Mouse (Mus musculus): ENCODE results near the gene Arid4a. TPM values are rescaled to one million over a fixed set of nuclear protein-coding genes. Genes with fewer than 3 reads are reported as not detected.
A peak's percentile ranks its signal among the peaks of the same experiment; 100 is the strongest.
"Not testable (repeated sequence)": the region's sequence is repeated elsewhere in the genome, so short reads cannot be mapped to it uniquely, and the experiment has no call there.

Gene Arid4a
- polyA plus RNA-seq, 1 experiment from 2014 or later, result 43.9 TPM

DNA sequence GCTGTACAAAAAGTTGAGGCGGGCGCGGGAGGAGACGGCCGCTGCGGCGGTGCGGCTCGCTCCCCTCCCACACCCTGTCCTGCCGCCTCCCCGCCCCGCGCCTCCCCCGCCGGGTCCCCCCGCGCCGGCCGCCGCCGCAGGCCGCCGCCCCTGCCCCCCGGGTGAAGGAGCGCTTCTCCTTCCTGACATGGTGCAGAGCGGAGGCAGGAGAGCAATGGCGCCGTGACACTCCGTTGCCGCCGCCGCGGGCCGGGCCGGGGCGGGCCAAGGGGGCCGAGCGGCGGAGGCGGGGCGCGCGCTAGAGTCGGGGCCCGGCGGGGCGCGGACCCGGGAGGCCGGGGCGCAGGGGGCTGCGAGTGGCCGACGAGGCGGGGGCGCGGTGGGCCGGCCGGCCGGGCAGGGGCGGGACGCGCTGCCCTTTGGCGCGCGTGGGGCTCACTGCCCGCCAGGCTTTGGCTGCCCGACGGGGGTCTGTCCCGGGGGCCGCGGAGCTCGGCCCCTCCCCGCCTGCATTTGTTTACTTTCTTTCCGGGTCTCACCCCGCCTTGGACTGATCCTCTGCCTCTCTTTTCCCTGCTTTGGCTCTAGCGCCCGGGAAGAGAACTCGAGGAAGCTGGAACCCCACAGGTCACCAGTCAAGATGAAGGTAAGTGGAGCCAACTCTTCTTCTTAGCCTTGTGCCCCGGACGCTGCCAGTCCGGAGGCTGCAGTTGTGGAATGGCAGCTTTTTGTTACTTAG is 882 bp downstream of the Arid4a start:
- H3K9ac ChIP-seq (replicated peaks), result peak overlapping the region; percentile 83
- H3K36me3 ChIP-seq, result peaks cover 30% of the 10 kb centered on the region
- H3K4me3 ChIP-seq (replicated peaks), result peak overlapping the region; percentile 99
- H3K4me1 ChIP-seq, result peaks cover 27% of the 10 kb centered on the region
- 0% methylated on average over 27 of the region's 82 CpGs for WGBS
- peak overlapping the region; percentile 92 for H3K27ac ChIP-seq (replicated peaks)
- ATAC-seq (ENCODE audit: low FRiP score), result peak; percentile 0; the same call in 1 of the 2 replicates
- H3K27me3 ChIP-seq (replicated peaks), result no peaks in the 10 kb centered on the region
- H3K9me3 ChIP-seq (replicated peaks), result no peaks in the 10 kb centered on the region
- H3K4me2 ChIP-seq, result peak overlapping the region; percentile 89

DNA sequence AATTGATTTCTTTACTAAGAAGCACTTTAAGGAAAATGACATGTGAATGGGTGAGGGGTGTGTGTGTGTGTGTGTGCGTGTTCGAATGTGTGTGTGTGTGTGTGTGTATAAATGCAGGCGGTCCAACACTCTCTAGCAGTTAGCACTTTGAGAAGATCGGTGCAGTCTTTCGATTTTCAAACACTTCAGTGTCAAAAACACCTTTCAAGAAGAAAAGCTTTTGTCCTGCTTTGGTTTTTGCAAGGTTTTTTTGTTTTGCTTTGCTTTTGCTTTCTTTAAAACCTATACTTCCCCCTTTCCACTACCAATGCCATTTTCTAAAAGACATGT is 1.4 kb downstream of the Arid4a start:
- ATAC-seq (ENCODE audit: low FRiP score), result no peak

DNA sequence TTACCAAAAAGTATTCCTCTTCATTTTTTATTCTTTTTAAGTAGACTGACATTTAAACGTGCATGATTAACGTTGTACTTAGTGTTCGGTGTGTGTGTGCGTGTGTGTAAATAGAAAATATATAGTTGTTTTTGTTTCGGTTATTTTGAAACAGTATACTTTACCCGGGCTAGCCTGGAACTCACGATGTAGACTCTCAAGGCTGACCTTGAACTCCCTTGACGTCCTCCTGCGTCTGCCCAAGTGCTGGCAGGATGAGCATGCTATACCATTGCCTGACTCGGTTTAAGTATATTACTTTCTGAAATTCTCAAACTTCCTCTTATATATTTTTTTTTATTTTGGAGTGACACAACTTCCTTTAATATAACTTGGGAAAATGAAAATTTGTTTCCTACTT is 2.0 kb downstream of the Arid4a start:
- H3K9me3 ChIP-seq (replicated peaks), result no peaks in the 10 kb centered on the region
- H3K36me3 ChIP-seq, result peaks cover 29% of the 10 kb centered on the region
- H3K9ac ChIP-seq (replicated peaks), result no peak overlapping the region
- H3K27me3 ChIP-seq (replicated peaks), result no peaks in the 10 kb centered on the region
- WGBS, result 83% methylated on average over 10 of the region's 10 CpGs
- no peak overlapping the region for H3K27ac ChIP-seq (replicated peaks)
- ATAC-seq (ENCODE audit: low FRiP score), result no peak
- H3K4me3 ChIP-seq (replicated peaks), result no peak overlapping the region
- peaks cover 18% of the 10 kb centered on the region for H3K4me1 ChIP-seq
- H3K4me2 ChIP-seq, result peak overlapping the region; percentile 89; the same call in 1 of the 2 replicates

More for the DNA sequence above, 1.4 kb downstream of the Arid4a start:
- peaks cover 22% of the 10 kb centered on the region for H3K4me1 ChIP-seq
- peak overlapping the region; percentile 83 for H3K9ac ChIP-seq (replicated peaks)
- peaks cover 29% of the 10 kb centered on the region for H3K36me3 ChIP-seq
- no peaks in the 10 kb centered on the region for H3K9me3 ChIP-seq (replicated peaks)
- H3K4me2 ChIP-seq, result peak overlapping the region; percentile 89
- 19% methylated on average over 5 of the region's 5 CpGs for WGBS
- H3K27ac ChIP-seq (replicated peaks), result peak overlapping the region; percentile 92
- no peaks in the 10 kb centered on the region for H3K27me3 ChIP-seq (replicated peaks)
- peak overlapping the region; percentile 99 for H3K4me3 ChIP-seq (replicated peaks)

DNA sequence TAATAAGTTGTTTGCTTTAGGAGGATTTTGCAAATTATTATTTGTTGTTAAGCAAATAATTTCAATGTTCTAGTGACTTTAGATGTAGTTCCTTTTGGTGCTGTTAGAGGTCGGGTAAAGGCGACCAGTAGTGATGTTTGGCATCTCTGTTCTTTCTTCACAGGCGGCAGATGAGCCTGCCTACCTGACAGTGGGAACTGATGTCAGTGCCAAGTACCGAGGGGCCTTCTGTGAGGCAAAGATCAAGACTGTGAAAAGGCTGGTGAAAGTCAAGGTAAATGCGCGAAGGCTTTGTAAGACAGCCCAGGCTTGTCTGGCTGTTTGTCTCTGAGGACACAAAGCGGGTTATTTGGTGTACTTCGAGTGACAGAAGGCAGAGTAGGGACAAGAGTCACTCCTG is 3.4 kb downstream of the Arid4a start:
- Histone ChIP-seq H3K27me3 (replicated peaks) (no peaks in the 10 kb centered on the region), H3K4me2 (no peak overlapping the region), H3K36me3 (peaks cover 38% of the 10 kb centered on the region), H3K4me1 (peaks cover 7% of the 10 kb centered on the region), H3K9me3 (replicated peaks) (no peaks in the 10 kb centered on the region), H3K4me3 (replicated peaks) (no peak overlapping the region), H3K27ac (replicated peaks) (no peak overlapping the region), H3K9ac (replicated peaks) (no peak overlapping the region)
- 91% methylated on average over 8 of the region's 8 CpGs for WGBS
- no peak for ATAC-seq (ENCODE audit: low FRiP score)

DNA sequence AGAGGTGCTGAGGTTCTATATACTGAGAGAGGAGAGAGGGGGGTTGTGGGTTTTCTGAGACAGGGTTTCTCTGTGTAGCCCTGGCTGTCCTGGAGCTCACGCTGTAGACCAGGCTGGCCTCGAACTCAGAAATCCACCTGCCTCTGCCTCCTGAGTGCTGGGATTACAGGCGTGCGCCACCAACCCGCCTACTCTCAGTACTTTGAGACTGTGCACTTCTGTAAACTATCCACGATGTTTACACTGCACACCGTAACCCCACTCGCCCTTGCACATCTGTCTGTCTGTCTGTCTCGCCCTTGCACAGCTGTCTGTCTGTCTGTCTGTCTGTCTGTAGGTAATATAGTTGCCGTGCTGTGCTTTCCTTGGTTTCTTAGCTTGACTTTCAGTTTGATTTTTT is 8.6 kb downstream of the Arid4a start:
- Histone ChIP-seq H3K4me3 (replicated peaks) (no peak overlapping the region), H3K9me3 (replicated peaks) (no peaks in the 10 kb centered on the region), H3K36me3 (peaks cover 74% of the 10 kb centered on the region), H3K4me2 (no peak overlapping the region), H3K4me1 (no peaks in the 10 kb centered on the region), H3K9ac (replicated peaks) (no peak overlapping the region), H3K27ac (replicated peaks) (no peak overlapping the region), H3K27me3 (replicated peaks) (no peaks in the 10 kb centered on the region)
- 95% methylated on average over 10 of the region's 10 CpGs for whole genome bisulfite sequencing
- no peak for ATAC-seq (ENCODE audit: low FRiP score)

DNA sequence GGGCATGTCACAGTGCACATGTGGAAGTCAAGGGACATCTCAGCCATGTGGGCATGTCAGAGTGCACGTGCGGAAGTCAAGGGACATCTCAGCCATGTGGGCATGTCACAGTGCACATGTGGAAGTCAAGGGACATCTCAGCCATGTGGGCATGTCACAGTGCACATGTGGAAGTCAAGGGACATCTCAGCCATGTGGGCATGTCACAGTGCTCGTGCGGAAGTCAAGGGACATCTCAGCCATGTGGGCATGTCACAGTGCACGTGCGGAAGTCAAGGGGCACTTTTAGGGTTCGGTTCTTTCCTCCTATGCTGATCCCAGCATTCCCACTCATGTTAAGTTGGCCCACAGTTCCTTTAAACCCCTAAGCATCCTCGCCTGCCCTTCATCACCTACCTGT is 12.5 kb downstream of the Arid4a start:
- not testable (repeated sequence) for H3K9me3 ChIP-seq (replicated peaks); ATAC-seq (ENCODE audit: low FRiP score); H3K4me3 ChIP-seq (replicated peaks); H3K4me1 ChIP-seq; H3K27ac ChIP-seq (replicated peaks); H3K4me2 ChIP-seq; H3K27me3 ChIP-seq (replicated peaks); H3K9ac ChIP-seq (replicated peaks)
- peaks cover 67% of the 10 kb centered on the region for H3K36me3 ChIP-seq
- 92% methylated on average over 8 of the region's 8 CpGs for WGBS

DNA sequence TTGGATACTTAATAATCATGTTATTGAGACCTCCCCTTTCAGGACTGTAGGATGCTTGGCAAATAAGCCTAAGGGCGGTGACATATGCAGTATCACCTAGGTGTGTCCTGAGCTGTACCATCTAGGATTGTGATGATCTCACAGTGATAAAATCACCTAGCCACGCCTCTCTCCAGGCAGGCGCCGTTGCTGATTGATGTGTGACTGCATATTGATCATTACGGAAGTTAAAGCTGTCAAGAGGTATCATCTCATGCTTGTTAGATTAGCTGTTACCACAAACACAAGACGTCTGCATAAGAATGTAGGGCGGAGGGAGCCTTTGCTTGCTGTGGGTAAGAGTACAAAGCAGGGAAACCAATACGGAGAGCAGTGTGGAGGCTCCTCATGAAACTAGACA is 14.5 kb downstream of the Arid4a start:
- H3K36me3 ChIP-seq, result peaks cover 48% of the 10 kb centered on the region
- no peaks in the 10 kb centered on the region for H3K9me3 ChIP-seq (replicated peaks)
- no peak overlapping the region for H3K4me2 ChIP-seq
- no peaks in the 10 kb centered on the region for H3K27me3 ChIP-seq (replicated peaks)
- ATAC-seq (ENCODE audit: low FRiP score), result no peak
- H3K4me3 ChIP-seq (replicated peaks), result no peak overlapping the region
- no peak overlapping the region for H3K9ac ChIP-seq (replicated peaks)
- no peak overlapping the region for H3K27ac ChIP-seq (replicated peaks)
- no peaks in the 10 kb centered on the region for H3K4me1 ChIP-seq
- 87% methylated on average over 8 of the region's 8 CpGs for WGBS

DNA sequence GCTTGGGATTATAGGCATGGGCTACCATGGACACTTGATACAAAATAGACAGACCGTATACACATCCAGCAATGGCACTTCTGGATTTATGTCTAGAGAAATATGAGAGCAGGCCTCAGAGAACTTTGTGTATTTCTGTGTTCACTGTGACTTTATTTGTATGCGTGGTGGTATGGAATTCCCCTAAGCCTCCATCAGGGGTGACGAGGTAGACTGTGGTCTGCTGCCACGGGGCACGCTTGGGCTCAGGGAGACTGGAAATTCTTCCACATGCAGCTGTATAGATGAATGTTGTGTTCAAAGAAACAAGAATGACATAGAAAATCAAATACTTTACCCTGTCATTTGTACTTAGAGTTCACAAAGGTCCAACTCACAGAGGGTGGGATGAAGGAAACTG is 14.9 kb downstream of the Arid4a start:
- WGBS, result 92% methylated on average over 5 of the region's 5 CpGs
- no peaks in the 10 kb centered on the region for H3K27me3 ChIP-seq (replicated peaks)
- no peak for ATAC-seq (ENCODE audit: low FRiP score)
- no peak overlapping the region for H3K27ac ChIP-seq (replicated peaks)
- H3K4me3 ChIP-seq (replicated peaks), result no peak overlapping the region
- H3K4me1 ChIP-seq, result no peaks in the 10 kb centered on the region
- no peaks in the 10 kb centered on the region for H3K9me3 ChIP-seq (replicated peaks)
- no peak overlapping the region for H3K4me2 ChIP-seq
- H3K36me3 ChIP-seq, result peaks cover 43% of the 10 kb centered on the region
- no peak overlapping the region for H3K9ac ChIP-seq (replicated peaks)

DNA sequence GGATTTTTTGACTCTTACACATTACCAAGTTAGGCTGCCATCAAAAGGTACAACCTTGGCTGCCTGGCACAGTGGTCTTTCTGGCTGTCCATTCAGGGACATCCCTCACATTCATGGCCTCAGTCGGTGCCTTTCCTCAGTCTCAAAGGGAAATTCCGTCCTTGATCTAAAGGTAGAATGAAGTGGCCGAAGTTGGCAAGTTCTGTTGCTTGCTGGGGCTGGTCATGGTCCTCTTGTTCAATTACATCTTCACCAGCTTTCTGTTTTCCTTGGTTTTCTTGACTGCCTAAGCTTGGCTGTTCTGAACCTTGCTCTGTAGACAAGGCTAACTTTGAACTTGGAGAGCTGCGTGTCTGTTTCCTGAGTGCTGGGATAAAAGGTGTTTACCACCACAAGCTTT is 20.0 kb downstream of the Arid4a start:
- no peak for ATAC-seq (ENCODE audit: low FRiP score)
- H3K4me2 ChIP-seq, result no peak overlapping the region
- no peaks in the 10 kb centered on the region for H3K4me1 ChIP-seq
- H3K4me3 ChIP-seq (replicated peaks), result no peak overlapping the region
- H3K27ac ChIP-seq (replicated peaks), result no peak overlapping the region
- no peaks in the 10 kb centered on the region for H3K27me3 ChIP-seq (replicated peaks)
- 94% methylated on average over 4 of the region's 4 CpGs for WGBS
- no peaks in the 10 kb centered on the region for H3K9me3 ChIP-seq (replicated peaks)
- H3K36me3 ChIP-seq, result peaks cover 41% of the 10 kb centered on the region
- H3K9ac ChIP-seq (replicated peaks), result no peak overlapping the region

DNA sequence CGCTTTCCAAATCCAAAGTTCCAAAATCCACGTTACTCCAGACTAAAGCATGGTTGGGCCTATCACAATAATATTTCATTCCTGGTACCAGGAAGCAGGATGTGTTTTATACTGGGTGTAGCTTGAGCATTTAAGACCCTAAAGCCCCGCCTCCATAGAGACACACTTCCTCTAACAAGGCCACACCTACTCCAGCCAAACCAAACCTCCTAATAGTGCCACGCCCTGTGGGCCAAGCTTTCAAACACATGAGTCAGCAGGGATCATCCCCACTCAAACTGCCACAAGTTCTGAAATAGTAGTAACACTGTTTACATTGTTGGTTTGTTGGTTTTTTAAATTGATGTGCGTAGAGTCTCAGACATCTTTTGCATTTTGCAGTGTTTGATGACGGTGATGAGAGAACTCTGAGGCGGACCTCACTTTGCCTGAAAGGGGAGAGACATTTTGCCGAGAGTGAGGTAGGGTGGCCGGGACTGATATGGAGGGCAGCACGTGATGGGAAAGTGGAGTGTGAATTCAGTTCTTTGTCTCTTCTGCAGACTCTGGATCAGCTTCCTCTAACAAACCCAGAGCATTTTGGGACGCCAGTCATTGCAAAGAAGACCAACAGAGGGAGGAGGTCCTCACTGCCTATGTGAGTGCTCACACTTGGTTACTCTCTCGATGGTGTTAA is 21.1 kb downstream of the Arid4a start:
- WGBS, result 93% methylated on average over 12 of the region's 12 CpGs
- no peaks in the 10 kb centered on the region for H3K27me3 ChIP-seq (replicated peaks)
- ATAC-seq (ENCODE audit: low FRiP score), result no peak
- H3K9ac ChIP-seq (replicated peaks), result no peak overlapping the region
- H3K36me3 ChIP-seq, result peaks cover 48% of the 10 kb centered on the region
- no peak overlapping the region for H3K4me2 ChIP-seq
- no peak overlapping the region for H3K4me3 ChIP-seq (replicated peaks)
- no peak overlapping the region for H3K27ac ChIP-seq (replicated peaks)
- H3K4me1 ChIP-seq, result no peaks in the 10 kb centered on the region
- no peaks in the 10 kb centered on the region for H3K9me3 ChIP-seq (replicated peaks)

DNA sequence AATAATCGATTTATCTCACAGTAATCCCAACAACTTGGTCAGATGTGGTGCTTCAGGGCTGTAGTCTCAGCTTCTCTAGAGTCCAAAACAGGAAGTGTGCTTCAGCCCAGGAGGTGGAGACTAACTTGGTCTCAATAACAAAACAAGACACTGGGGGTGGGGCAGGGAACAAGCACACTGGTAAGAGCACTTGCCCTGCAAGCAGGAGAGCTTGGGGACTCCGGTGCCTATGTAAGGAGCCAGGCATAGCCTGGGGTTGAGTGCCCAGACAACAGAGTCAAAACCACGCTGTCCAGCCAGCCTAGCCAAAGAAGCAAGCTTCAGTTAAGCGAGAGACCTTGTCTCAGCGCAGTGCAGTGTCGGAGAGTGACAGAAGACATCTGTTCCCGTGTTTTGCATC is 24.7 kb downstream of the Arid4a start:
- no peak for ATAC-seq (ENCODE audit: low FRiP score)
- Histone ChIP-seq H3K27ac (replicated peaks) (no peak overlapping the region), H3K4me1 (no peaks in the 10 kb centered on the region), H3K9ac (replicated peaks) (no peak overlapping the region), H3K36me3 (peaks cover 49% of the 10 kb centered on the region), H3K9me3 (replicated peaks) (no peaks in the 10 kb centered on the region), H3K4me2 (no peak overlapping the region), H3K27me3 (replicated peaks) (no peaks in the 10 kb centered on the region), H3K4me3 (replicated peaks) (no peak overlapping the region)
- WGBS, result 95% methylated on average over 7 of the region's 7 CpGs

DNA sequence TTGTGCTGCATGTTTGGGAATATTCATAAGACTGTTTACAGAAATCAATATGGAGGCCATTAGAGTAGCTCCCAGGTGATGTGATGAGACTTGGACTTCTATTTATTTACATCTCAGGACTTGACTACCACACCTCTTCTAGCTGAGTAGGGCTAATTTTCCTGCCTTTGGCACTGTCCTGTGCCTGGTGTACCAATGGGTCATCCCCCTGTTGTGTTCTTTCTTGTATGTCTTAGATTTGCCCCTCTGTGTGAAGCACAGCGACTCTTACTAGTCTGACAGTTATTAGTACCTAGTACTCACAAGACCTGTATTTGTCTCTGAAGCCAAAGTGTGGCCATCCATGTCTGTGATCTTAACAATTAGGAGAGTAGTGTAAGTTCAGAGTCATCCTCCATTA is 26.7 kb downstream of the Arid4a start:
- WGBS, result 100% methylated on average over 1 of the region's 1 CpGs
- Histone ChIP-seq H3K36me3 (peaks cover 48% of the 10 kb centered on the region), H3K27ac (replicated peaks) (no peak overlapping the region)

More for the DNA sequence above, 26.7 kb downstream of the Arid4a start:
- Histone ChIP-seq H3K4me1 (peaks cover 7% of the 10 kb centered on the region), H3K4me3 (replicated peaks) (no peak overlapping the region), H3K4me2 (no peak overlapping the region), H3K27me3 (replicated peaks) (no peaks in the 10 kb centered on the region), H3K9me3 (replicated peaks) (no peaks in the 10 kb centered on the region), H3K9ac (replicated peaks) (no peak overlapping the region)
- no peak for ATAC-seq (ENCODE audit: low FRiP score)
